Mouse (Mus musculus) brain, adult 2 months (tissue): ENCODE measurements around the gene Stim1.
"Not testable (repeated sequence)": the region's sequence is repeated elsewhere in the genome, so short reads cannot be mapped to it uniquely, and the experiment has no call there.

Experiments used
- DNase-seq: peaks from one replicate; pipeline ENCODE4 v3.0.0; 2011; ENCODE audit warnings: low read depth, low spot score

The Stim1 gene

GRCm38 (mm10) chr7:102441657-102442391 lies 174.2 kb downstream of the Stim1 start, which contains the start of gene Rrm1:
TSS of gene Rrm1 (plus strand) at chr7:102441695.
- DNase-seq: peak; percentile 99

GRCm38 (mm10) chr7:102442432-102442831 lies 174.8 kb downstream of the Stim1 start:
- no peak for DNase-seq

GRCm38 (mm10) chr7:102444301-102444700 lies 176.7 kb downstream of the Stim1 start:
- no peak for DNase-seq

- no peak for DNase-seq
Measured at GRCm38 (mm10) chr7:102446438-102446837, 178.8 kb downstream of the Stim1 start.

- no peak for DNase-seq
Measured at GRCm38 (mm10) chr7:102458618-102459380, 191.2 kb downstream of the Stim1 start.

- DNase-seq: no peak
Measured at GRCm38 (mm10) chr7:102467566-102467965, 200.0 kb downstream of the Stim1 start.

GRCm38 (mm10) chr7:102472675-102473074 lies 205.1 kb downstream of the Stim1 start:
- DNase-seq: no peak

- no peak for DNase-seq
Measured at GRCm38 (mm10) chr7:102476601-102477000, 209.0 kb downstream of the Stim1 start.

GRCm38 (mm10) chr7:102477377-102477776 lies 209.8 kb downstream of the Stim1 start:
- no peak for DNase-seq

- no peak for DNase-seq
Measured at GRCm38 (mm10) chr7:102478425-102478824, 210.8 kb downstream of the Stim1 start.

GRCm38 (mm10) chr7:102478926-102479325 lies 211.3 kb downstream of the Stim1 start:
- no peak for DNase-seq

GRCm38 (mm10) chr7:102479368-102480078 lies 211.9 kb downstream of the Stim1 start:
- peak; percentile 3 for DNase-seq

GRCm38 (mm10) chr7:102480821-102481220 lies 213.2 kb downstream of the Stim1 start:
- DNase-seq: no peak

- no peak for DNase-seq
Measured at GRCm38 (mm10) chr7:102481579-102481978, 214.0 kb downstream of the Stim1 start, which contains the start of gene Olfr543. TSS of gene Olfr543 (minus strand) at chr7:102481679.

GRCm38 (mm10) chr7:102483665-102484064 lies 216.1 kb downstream of the Stim1 start:
- DNase-seq: peak; percentile 3

GRCm38 (mm10) chr7:102484766-102485165 lies 217.2 kb downstream of the Stim1 start:
- not testable (repeated sequence) for DNase-seq

- DNase-seq: no peak
Measured at GRCm38 (mm10) chr7:102486105-102486504, 218.5 kb downstream of the Stim1 start.
